Mouse (Mus musculus) midbrain, postnatal 0 days (tissue): ENCODE results near the gene Jdp2. TPM values are rescaled to one million over a fixed set of nuclear protein-coding genes. Genes with fewer than 3 reads are reported as not detected.

ENCODE experiments used
- ATAC-seq: fragments of 200-750 bp; cut with Nextera tagmentation; 2 replicates; pipeline ENCODE4 v1.8.0; 2017; ENCODE audit warnings: moderate number of reproducible peaks, mild to moderate bottlenecking, moderate TSS enrichment, moderate library complexity; ENCODE audit not compliant: low FRiP score
- DNase-seq: peaks from one replicate; pipeline ENCODE4 v3.0.0-alpha.2; 2015; ENCODE audit warnings: low spot score
- H3K27ac ChIP-seq: fragments of 300-500 bp; sonication (generic); 2 replicates; pipeline ENCODE4 v1.5.1; 2014; ENCODE audit warnings: low read depth, mild to moderate bottlenecking, low read length, mixed read lengths
- H3K27me3 ChIP-seq: fragments of 300-500 bp; sonication (generic); 2 replicates; pipeline ENCODE4 v1.6.1; 2014; ENCODE audit warnings: low read length, control low read depth, mixed read lengths; ENCODE audit not compliant: insufficient read depth
- H3K36me3 ChIP-seq: fragments of 300-500 bp; sonication (generic); 2 replicates; pipeline ENCODE4 v1.6.1; 2014; ENCODE audit warnings: low read length, control low read depth, mixed read lengths; ENCODE audit not compliant: insufficient read depth
- H3K4me1 ChIP-seq: fragments of 300-500 bp; sonication (generic); 2 replicates; pipeline ENCODE4 v1.6.1; 2014; ENCODE audit warnings: mild to moderate bottlenecking, control low read depth, antibody characterized with exemption, low read length, mixed read lengths; ENCODE audit not compliant: insufficient read depth
- H3K4me2 ChIP-seq: fragments of 300-500 bp; sonication (generic); 2 replicates; pipeline ENCODE4 v1.6.1; 2014; ENCODE audit warnings: low read depth, mild to moderate bottlenecking, low read length, mixed read lengths; ENCODE audit not compliant: poor library complexity, severe bottlenecking
- H3K4me3 ChIP-seq: fragments of 300-500 bp; sonication (generic); 2 replicates; pipeline ENCODE4 v1.5.1; 2014; ENCODE audit warnings: low read depth, mild to moderate bottlenecking, low read length, moderate library complexity
- H3K9ac ChIP-seq: fragments of 300-500 bp; sonication (generic); replicated peaks from 2 replicates; pipeline ENCODE4 v1.6.1; 2014; ENCODE audit warnings: mild to moderate bottlenecking, low read length, moderate library complexity, mixed read lengths; ENCODE audit not compliant: poor library complexity, severe bottlenecking
- H3K9me3 ChIP-seq: fragments of 300-500 bp; sonication (generic); 2 replicates; pipeline ENCODE4 v1.6.1; 2016; ENCODE audit warnings: low read length, control low read depth
- CTCF ChIP-seq: IDR thresholded peaks from 2 replicates; pipeline ENCODE4 v1.5.1; 2016; ENCODE audit warnings: antibody characterized with exemption, mild to moderate bottlenecking
- WGBS: fragments of 180-500 bp; shearing (Covaris S2); extraction: QIAGEN DNeasy Blood & Tissue Kit; methylation state at CpG from one replicate; pipeline ENCODE4 v1.1.7; 2014; 5-methylcytosine and 5-hydroxymethylcytosine counted together
- polyA plus RNA-seq: library from polyadenylated mRNA; unstranded; fragments of >200 nt; fragmentation: Nextera tagmentation; extraction: Ambion mirVana; gene quantifications from 2 replicates; pipeline ENCODE4 v1.2.1, GENCODE M21; 2015
- total RNA-seq: library from RNA; depleted of rRNA; stranded (reverse); fragments of >200 nt; gene quantifications from 2 replicates; pipeline ENCODE4 v1.2.3, GENCODE M21; 2014; rRNA removed

Gene Jdp2
- total RNA-seq = 15.8 and 18.4 TPM in 2 replicates
- polyA plus RNA-seq = 0.56 and 1.0 TPM in 2 replicates

GRCm38 (mm10) chr12:85598611-85599477, at the start of gene Jdp2:
Jdp2 (plus strand) TSS chr12:85599027.
- Histone ChIP-seq H3K4me3 (peak within 1 kb of the TSS; percentile 76), H3K4me1 (peaks cover 20% of the 10 kb centered on the region), H3K27ac (peak within 1 kb of the TSS; percentile 89), H3K9ac (peak within 1 kb of the TSS; percentile 98), H3K4me2 (peak within 1 kb of the TSS; percentile 92), H3K36me3 (no peaks in the 10 kb centered on the region), H3K9me3 (no peaks in the 10 kb centered on the region), H3K27me3 (no peaks in the 10 kb centered on the region)
- peak; percentile 82 for DNase-seq
- ATAC-seq = peak; percentile 83
- TF ChIP-seq CTCF = peak; percentile 47
- WGBS = under 1% methylated on average over 50 of the region's 90 CpGs

DNA sequence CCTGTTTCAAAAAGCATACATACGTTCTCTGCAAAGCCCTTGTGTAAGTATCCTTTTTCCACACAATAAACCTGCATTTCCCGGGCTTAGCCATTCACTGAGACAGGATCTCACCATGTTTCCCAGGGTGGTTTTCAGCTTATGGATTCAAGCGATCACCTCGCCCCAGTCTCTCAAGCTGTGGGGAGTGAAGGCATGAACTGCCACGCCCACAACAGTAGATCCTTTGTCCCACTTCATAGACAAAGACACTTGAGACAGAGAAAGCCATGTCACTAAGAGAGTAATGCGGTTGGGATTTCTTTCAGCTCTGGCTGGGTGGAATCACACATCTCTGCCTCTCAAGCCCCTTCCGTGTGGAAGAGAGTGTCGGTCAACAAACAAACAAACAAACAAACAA, 49.2 kb upstream of the Jdp2 start:
- Histone ChIP-seq H3K27ac (no peak overlapping the region), H3K36me3 (no peaks in the 10 kb centered on the region), H3K9me3 (no peaks in the 10 kb centered on the region), H3K4me2 (no peak overlapping the region), H3K4me3 (no peak overlapping the region), H3K27me3 (no peaks in the 10 kb centered on the region), H3K4me1 (no peaks in the 10 kb centered on the region), H3K9ac (no peak overlapping the region)
- ATAC-seq = no peak
- no peak for TF ChIP-seq CTCF
- DNase-seq = no peak
- WGBS = 65% methylated on average over 8 of the region's 8 CpGs

- Histone ChIP-seq H3K36me3 (no peaks in the 10 kb centered on the region), H3K4me3 (no peak overlapping the region), H3K4me1 (no peaks in the 10 kb centered on the region), H3K9ac (no peak overlapping the region), H3K27ac (no peak overlapping the region), H3K9me3 (no peaks in the 10 kb centered on the region), H3K4me2 (no peak overlapping the region), H3K27me3 (no peaks in the 10 kb centered on the region)
- ATAC-seq (no peak), DNase-seq (no peak)
- TF ChIP-seq CTCF = no peak
- WGBS = 93% methylated on average over 4 of the region's 4 CpGs
Measured at GRCm38 (mm10) chr12:85550435-85550834, 48.4 kb upstream of the Jdp2 start.

GRCm38 (mm10) chr12:85559299-85559698, 39.5 kb upstream of the Jdp2 start:
- WGBS = 76% methylated on average over 10 of the region's 10 CpGs
- Histone ChIP-seq H3K36me3 (no peaks in the 10 kb centered on the region), H3K4me1 (no peaks in the 10 kb centered on the region; the same call in 1 of the 2 replicates), H3K4me2 (no peak overlapping the region), H3K9me3 (no peaks in the 10 kb centered on the region), H3K4me3 (no peak overlapping the region), H3K27me3 (no peaks in the 10 kb centered on the region), H3K27ac (no peak overlapping the region), H3K9ac (no peak overlapping the region)
- no peak for ATAC-seq
- DNase-seq = no peak
- no peak for TF ChIP-seq CTCF

GRCm38 (mm10) chr12:85565441-85565840, 33.4 kb upstream of the Jdp2 start:
- Histone ChIP-seq H3K36me3 (no peaks in the 10 kb centered on the region), H3K27ac (0 out of 2 replicates have a peak overlapping the region, but pooled peaks have one; percentile 38), H3K9ac (no peak overlapping the region), H3K4me1 (peaks cover 3% of the 10 kb centered on the region; the same call in 1 of the 2 replicates), H3K4me3 (no peak overlapping the region), H3K4me2 (no peak overlapping the region), H3K27me3 (no peaks in the 10 kb centered on the region), H3K9me3 (no peaks in the 10 kb centered on the region)
- TF ChIP-seq CTCF = no peak
- DNase-seq = peak; percentile 38
- peak; percentile 44; the same call in 1 of the 2 replicates for ATAC-seq
- 82% methylated on average over 2 of the region's 2 CpGs for WGBS

GRCm38 (mm10) chr12:85568298-85568697, 30.5 kb upstream of the Jdp2 start:
- H3K4me3 ChIP-seq = no peak overlapping the region
- DNase-seq = no peak
- no peak overlapping the region for H3K4me2 ChIP-seq
- no peak overlapping the region for H3K9ac ChIP-seq
- no peaks in the 10 kb centered on the region for H3K27me3 ChIP-seq
- no peak for ATAC-seq
- no peak overlapping the region for H3K27ac ChIP-seq
- 0 out of 2 replicates have a peak, but pooled peaks cover 9% of the 10 kb centered on the region for H3K4me1 ChIP-seq
- H3K9me3 ChIP-seq = no peaks in the 10 kb centered on the region
- no peaks in the 10 kb centered on the region for H3K36me3 ChIP-seq
- 82% methylated on average over 3 of the region's 3 CpGs for WGBS
- no peak for TF ChIP-seq CTCF
